Mouse (Mus musculus) NIH3T3 (cell line): ENCODE data around the gene Zfp148.

ENCODE experiments used
- DNase-seq: peaks from one replicate; pipeline ENCODE4 v3.0.0-alpha.2; 2012; ENCODE audit warnings: low read depth

The Zfp148 gene

GRCm38 (mm10) chr16:33531184-33531583 is 150.5 kb downstream of the Zfp148 start:
- no peak for DNase-seq

DNA sequence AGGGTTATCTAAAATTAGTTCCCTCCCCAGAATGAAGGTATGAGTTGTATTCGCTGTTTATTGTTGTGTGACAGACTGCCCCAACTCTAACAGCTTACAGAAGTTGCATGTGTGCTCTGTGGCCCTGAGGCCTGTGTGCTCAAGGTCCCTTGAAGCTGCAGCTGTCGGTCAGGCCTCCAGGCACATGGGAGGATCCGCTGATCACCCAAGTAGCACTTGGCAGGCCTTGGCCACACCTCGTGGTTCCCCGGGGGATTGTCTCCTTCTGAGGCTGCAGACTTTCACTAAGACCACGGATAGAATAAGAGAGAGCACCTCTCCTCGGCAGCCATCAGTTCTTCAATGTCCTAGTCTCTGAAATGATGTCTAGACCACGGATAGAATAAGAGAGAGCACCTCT is 155.8 kb downstream of the Zfp148 start:
- no peak for DNase-seq

- DNase-seq, result no peak
Observed at GRCm38 (mm10) chr16:33537499-33538225, 157.0 kb downstream of the Zfp148 start.

DNA sequence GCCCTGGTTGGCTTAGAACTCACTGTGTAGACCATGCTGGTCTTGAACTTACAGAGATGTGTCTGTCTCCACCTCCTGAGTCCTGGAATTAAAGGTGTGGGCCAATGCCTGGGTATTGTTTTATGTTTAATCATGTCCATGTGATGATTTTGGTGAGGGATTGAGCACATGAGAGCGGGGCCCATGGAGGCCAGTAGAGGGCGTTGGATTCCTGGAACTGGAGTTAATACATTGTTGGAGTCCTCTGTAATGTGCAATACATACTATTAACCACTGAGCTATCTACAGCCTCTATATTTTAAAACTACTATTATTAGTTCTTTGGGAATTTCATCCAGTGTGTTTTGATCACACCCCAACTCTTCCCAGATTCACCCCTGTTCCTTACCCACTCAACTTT is 163.7 kb downstream of the Zfp148 start:
- DNase-seq, result no peak

DNA sequence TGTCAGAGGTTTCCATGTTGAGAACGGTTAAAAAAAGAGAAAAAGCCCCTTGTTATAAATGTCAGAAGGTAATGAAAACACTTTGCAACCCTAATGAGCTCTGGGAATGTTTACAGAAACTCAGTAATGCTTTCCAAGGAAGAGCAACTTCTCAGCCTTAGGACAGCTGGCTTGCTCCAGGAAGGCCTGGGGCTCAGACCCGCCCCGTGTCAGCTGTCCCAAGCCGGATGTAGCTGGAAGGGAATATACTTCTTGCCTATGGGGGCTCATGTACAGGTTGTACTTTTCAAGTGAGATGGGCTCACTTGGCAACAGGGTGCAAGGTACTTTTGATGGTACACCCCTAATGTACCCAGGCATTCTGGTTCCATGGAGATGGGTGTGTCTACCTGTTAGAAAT is 164.9 kb downstream of the Zfp148 start:
- DNase-seq, result no peak

- peak; percentile 28 for DNase-seq
Observed at GRCm38 (mm10) chr16:33553689-33554342, 173.2 kb downstream of the Zfp148 start.
